Mouse (Mus musculus) forebrain, postnatal 0 days (tissue): ENCODE results near the gene Anks6. TPM values are rescaled to one million over a fixed set of nuclear protein-coding genes. Genes with fewer than 3 reads are reported as not detected.
A peak's percentile ranks its signal among the peaks of the same experiment; 100 is the strongest.
"Not testable (repeated sequence)": the region's sequence is repeated elsewhere in the genome, so short reads cannot be mapped to it uniquely, and the experiment has no call there.

Experiments used
- ATAC-seq: fragments of 200-750 bp; cut with Nextera tagmentation; 2 replicates; pipeline ENCODE4 v1.8.0; 2017; ENCODE audit warnings: mild to moderate bottlenecking, moderate library complexity
- DNase-seq: peaks from one replicate; pipeline ENCODE4 v3.0.0-alpha.2; 2015
- H3K27ac ChIP-seq: fragments of 300-500 bp; sonication (generic); 2 replicates; pipeline ENCODE4 v1.5.1; 2014; ENCODE audit warnings: low read depth, mild to moderate bottlenecking, antibody characterized with exemption, low read length, moderate library complexity, mixed read lengths
- H3K27me3 ChIP-seq: fragments of 300-500 bp; sonication (generic); 2 replicates; pipeline ENCODE4 v1.6.1; 2014; ENCODE audit warnings: mild to moderate bottlenecking, low read length, mixed read lengths; ENCODE audit not compliant: insufficient read depth
- H3K36me3 ChIP-seq: fragments of 300-500 bp; sonication (generic); 2 replicates; pipeline ENCODE4 v1.6.1; 2014; ENCODE audit warnings: mild to moderate bottlenecking, moderate library complexity; ENCODE audit not compliant: insufficient read depth
- H3K4me1 ChIP-seq: fragments of 300-500 bp; sonication (generic); 2 replicates; pipeline ENCODE4 v1.6.1; 2014; ENCODE audit warnings: antibody characterized with exemption; ENCODE audit not compliant: insufficient read depth
- H3K4me2 ChIP-seq: fragments of 300-500 bp; sonication (generic); 2 replicates; pipeline ENCODE4 v1.6.1; 2014; ENCODE audit warnings: low read depth, mild to moderate bottlenecking, moderate library complexity
- H3K4me3 ChIP-seq: fragments of 300-500 bp; sonication (generic); 2 replicates; pipeline ENCODE4 v1.5.1; 2014; ENCODE audit warnings: low read depth, low read length, mixed read lengths
- H3K9ac ChIP-seq: fragments of 300-500 bp; sonication (generic); 2 replicates; pipeline ENCODE4 v1.6.1; 2014; ENCODE audit warnings: mild to moderate bottlenecking
- H3K9me3 ChIP-seq: fragments of 300-500 bp; sonication (generic); 2 replicates; pipeline ENCODE4 v1.6.1; 2016; ENCODE audit warnings: low read length
- CTCF ChIP-seq: sonication (generic); IDR thresholded peaks from 2 replicates; pipeline ENCODE4 v1.5.1; 2016; ENCODE audit warnings: antibody characterized with exemption, control low read depth, low read depth
- WGBS: fragments of 180-500 bp; shearing (Covaris S2); extraction: QIAGEN DNeasy Blood & Tissue Kit; methylation state at CpG from one replicate; pipeline ENCODE4 v1.1.7; 2014; 5-methylcytosine and 5-hydroxymethylcytosine counted together
- polyA plus RNA-seq: library from polyadenylated mRNA; unstranded; fragments of >200 nt; fragmentation: Nextera tagmentation; extraction: Ambion mirVana; gene quantifications from 2 replicates; pipeline ENCODE4 v1.2.1, GENCODE M21; 2015
- total RNA-seq: library from RNA; depleted of rRNA; stranded (reverse); fragments of >200 nt; gene quantifications from 2 replicates; pipeline ENCODE4 v1.2.3, GENCODE M21; 2014

Anks6 gene
- total and polyA plus RNA-seq, 2 experiments from 2014 or later = 2.1 to 11.0 TPM

DNA sequence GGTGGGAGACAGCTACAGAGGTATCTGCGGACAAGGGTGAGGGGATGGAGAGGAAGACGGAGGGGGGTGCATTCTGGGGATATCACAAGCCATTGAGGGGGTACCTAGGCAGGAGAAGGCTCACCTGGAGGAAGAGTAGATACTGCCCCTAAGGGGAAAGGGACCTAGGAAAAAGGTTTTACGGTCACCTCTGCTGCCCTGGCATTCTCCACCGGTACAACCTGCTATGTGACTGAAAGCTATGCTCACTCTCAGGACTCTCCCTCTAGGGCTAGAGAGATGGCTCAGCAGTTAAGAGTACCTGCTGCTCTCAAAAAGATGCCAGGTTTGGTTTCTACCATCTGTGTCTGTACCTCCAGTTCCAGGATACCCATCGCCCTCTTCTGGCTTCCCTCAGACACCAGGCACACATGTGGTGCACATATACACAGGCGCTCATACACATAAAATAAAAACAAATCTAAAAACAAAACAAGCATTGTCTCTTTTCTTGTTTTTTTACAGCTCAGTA, 1.6 kb downstream of the Anks6 start:
- Histone ChIP-seq H3K4me2 (peak overlapping the region; percentile 66), H3K27me3 (no peaks in the 10 kb centered on the region), H3K4me3 (no peak overlapping the region), H3K36me3 (no peaks in the 10 kb centered on the region), H3K9ac (no peak overlapping the region), H3K4me1 (peaks cover 2% of the 10 kb centered on the region; the same call in 1 of the 2 replicates), H3K27ac (no peak overlapping the region), H3K9me3 (no peaks in the 10 kb centered on the region)
- 93% methylated on average over 6 of the region's 6 CpGs for WGBS
- ATAC-seq = no peak
- no peak for TF ChIP-seq CTCF
- no peak for DNase-seq

DNA sequence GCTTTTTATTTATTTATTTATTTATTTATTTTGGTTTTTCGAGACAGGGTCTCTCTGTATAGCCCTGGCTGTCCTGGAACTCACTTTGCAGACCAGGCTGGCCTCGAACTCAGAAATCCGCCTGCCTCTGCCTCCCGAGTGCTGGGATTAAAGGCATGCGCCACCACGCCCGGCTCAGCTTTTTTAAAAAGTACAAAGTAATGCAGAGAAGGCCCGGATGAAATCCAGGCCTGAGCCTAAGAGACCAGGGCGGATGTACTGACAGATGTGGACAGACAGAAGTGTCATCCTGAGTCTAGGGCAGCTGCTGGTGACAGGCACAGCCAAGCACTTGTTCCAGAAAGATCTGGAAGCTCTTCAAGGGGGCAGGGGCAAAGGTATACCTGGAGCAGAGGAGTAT, 2.1 kb downstream of the Anks6 start:
- H3K27ac ChIP-seq, H3K4me3 ChIP-seq, H3K4me1 ChIP-seq, H3K27me3 ChIP-seq, H3K9ac ChIP-seq, H3K36me3 ChIP-seq, DNase-seq, ATAC-seq, H3K9me3 ChIP-seq: not testable (repeated sequence)
- 95% methylated on average over 9 of the region's 9 CpGs for WGBS
- 0 out of 2 replicates have a peak overlapping the region, but pooled peaks have one; percentile 66 for H3K4me2 ChIP-seq

DNA sequence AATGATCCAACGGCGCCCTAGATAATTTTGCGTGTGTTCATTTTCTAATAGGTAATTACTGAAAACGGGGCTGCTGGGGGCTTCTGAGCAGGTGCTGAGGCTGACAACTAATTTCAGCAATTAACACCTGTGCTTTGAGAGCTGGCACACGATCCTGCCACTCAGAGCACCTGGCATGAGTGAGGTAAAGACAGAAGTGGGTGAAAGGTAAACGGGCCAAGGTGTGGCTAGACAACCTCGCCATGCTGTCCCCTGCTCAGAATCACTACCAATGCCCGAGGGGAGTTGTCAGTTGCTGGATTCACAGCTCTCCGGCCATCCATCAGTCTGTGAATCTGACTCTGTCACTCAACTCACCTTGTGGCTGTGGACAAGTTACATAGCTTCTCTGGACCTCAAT, 5.3 kb downstream of the Anks6 start:
- Histone ChIP-seq H3K9me3 (no peaks in the 10 kb centered on the region), H3K36me3 (no peaks in the 10 kb centered on the region), H3K4me3 (no peak overlapping the region), H3K4me1 (peaks cover 2% of the 10 kb centered on the region; the same call in 1 of the 2 replicates), H3K9ac (no peak overlapping the region), H3K4me2 (no peak overlapping the region), H3K27ac (no peak overlapping the region), H3K27me3 (no peaks in the 10 kb centered on the region)
- DNase-seq (no peak), ATAC-seq (no peak)
- WGBS = 72% methylated on average over 9 of the region's 9 CpGs
- TF ChIP-seq CTCF = no peak

DNA sequence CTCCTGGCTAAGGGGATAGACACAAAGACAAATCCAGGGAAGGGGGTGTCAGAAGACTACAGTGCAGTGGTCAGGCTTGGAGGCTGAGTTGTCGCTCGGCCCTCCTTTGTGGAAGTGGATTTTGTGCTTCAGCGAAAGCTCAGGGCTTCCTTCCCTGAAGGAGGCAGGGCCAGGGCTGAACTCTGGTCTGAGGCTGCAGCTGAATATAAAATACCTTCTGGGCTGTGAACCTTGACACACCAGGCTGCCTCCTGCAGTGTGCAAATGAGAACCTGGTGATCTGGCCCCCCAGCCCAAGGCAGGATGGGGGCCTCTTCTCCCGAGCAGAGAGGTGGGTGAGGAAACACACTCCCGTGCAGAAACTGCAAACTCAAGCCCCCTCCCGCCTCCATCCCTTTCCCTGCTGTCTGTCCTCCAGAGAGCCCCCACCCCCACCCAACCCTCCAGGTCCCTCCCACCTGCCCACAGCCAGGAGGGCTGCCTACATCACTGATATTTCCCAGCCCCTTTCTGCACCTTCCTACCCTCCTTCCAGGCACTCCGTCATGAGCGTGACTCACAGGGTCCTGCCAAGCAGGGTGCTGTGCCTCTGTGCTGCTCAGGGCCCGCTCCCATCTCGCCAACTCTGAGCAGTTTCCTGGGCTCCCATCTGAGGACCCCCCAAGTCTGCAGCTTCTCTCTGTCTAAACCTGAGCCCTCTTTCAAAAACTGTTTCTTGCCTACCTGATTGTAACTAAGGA, 6.4 kb downstream of the Anks6 start:
- H3K36me3 ChIP-seq = no peaks in the 10 kb centered on the region
- H3K4me1 ChIP-seq = no peaks in the 10 kb centered on the region
- H3K27ac ChIP-seq = no peak overlapping the region
- H3K4me3 ChIP-seq = no peak overlapping the region
- H3K9ac ChIP-seq = no peak overlapping the region
- ATAC-seq = no peak
- no peak for DNase-seq
- no peaks in the 10 kb centered on the region for H3K9me3 ChIP-seq
- 39% methylated on average over 10 of the region's 10 CpGs for WGBS
- no peak for TF ChIP-seq CTCF
- H3K27me3 ChIP-seq = no peaks in the 10 kb centered on the region
- H3K4me2 ChIP-seq = no peak overlapping the region

DNA sequence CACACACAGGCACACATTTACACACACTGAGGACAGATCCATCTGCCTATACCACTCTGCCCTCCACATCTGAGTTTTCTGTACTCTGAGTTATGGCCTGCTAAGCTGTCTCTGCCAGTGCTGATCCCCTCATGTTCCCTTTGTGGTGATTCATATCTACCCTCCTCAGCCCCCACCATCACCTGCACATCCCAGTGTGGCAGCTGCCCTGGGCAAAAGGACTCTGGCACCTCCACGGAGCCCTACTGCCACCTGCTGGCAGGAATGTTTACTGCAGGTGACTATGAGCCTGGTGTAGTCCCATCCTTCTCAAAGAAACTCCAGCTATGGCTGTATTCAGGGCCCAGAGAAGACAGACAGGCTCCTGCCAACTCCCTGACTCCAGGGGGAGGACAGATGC, 7.1 kb downstream of the Anks6 start:
- no peak overlapping the region for H3K4me3 ChIP-seq
- H3K9ac ChIP-seq = no peak overlapping the region
- peak; percentile 97 for TF ChIP-seq CTCF
- no peaks in the 10 kb centered on the region for H3K27me3 ChIP-seq
- no peak overlapping the region for H3K4me2 ChIP-seq
- DNase-seq (peak; percentile 83), ATAC-seq (peak; percentile 78)
- H3K9me3 ChIP-seq = no peaks in the 10 kb centered on the region
- no peaks in the 10 kb centered on the region for H3K36me3 ChIP-seq
- no peaks in the 10 kb centered on the region for H3K4me1 ChIP-seq
- no peak overlapping the region for H3K27ac ChIP-seq
- 0% methylated on average over 1 of the region's 1 CpGs for WGBS

DNA sequence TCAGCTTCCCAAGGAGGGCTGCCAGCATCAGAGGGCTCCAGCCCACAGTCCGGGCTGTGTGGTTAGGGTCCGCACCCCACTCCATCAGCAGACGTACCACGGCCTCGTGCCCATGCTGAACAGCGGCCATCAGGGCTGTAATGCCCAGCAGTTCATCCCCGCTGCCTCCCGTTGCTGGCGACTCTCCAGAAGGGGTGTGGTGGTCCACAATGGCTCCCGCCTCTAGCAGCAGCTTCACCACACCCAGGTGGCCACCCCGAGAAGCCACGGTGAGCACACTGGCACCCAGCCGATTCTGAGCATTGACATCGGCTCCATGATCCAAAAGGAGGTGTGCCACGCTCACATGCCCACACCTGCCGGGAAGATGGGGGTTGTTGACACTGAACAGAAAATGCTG, 8.0 kb downstream of the Anks6 start:
- Histone ChIP-seq H3K27me3 (no peaks in the 10 kb centered on the region), H3K4me1 (no peaks in the 10 kb centered on the region), H3K27ac (no peak overlapping the region), H3K9ac (no peak overlapping the region), H3K4me3 (no peak overlapping the region), H3K4me2 (no peak overlapping the region), H3K36me3 (peaks cover 6% of the 10 kb centered on the region), H3K9me3 (no peaks in the 10 kb centered on the region)
- DNase-seq = no peak
- TF ChIP-seq CTCF = no peak
- ATAC-seq = no peak
- WGBS = 86% methylated on average over 16 of the region's 16 CpGs

DNA sequence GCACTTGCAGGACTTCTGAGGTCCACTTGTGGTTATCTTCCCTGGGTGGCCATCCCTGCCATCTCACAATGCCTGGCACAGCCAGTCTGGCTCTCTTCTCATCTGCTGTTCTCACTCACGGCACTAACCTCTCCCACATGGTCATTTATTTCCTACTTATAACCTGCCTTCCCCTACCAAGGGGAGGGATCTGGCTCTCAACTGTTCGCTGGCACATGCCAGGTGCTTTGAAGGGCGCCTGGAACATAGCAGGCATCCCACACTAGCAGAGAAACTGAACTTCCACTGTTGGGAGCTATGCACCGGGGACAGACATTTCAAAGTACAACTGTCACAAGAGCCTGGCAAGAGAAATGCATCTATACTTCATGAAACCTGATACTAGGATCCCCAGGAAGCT, 9.5 kb downstream of the Anks6 start:
- WGBS = 81% methylated on average over 4 of the region's 4 CpGs
- ATAC-seq = no peak
- Histone ChIP-seq H3K36me3 (peaks cover 10% of the 10 kb centered on the region), H3K9me3 (no peaks in the 10 kb centered on the region), H3K4me2 (no peak overlapping the region), H3K27me3 (no peaks in the 10 kb centered on the region), H3K9ac (no peak overlapping the region), H3K27ac (no peak overlapping the region), H3K4me1 (no peaks in the 10 kb centered on the region), H3K4me3 (no peak overlapping the region)
- no peak for TF ChIP-seq CTCF
- no peak for DNase-seq
